Mouse (Mus musculus) Patski (cell line): ENCODE measurements around the gene Thumpd1. TPM values are rescaled to one million over a fixed set of nuclear protein-coding genes. Genes with fewer than 3 reads are reported as not detected.

Experiments used
- ATAC-seq: fragments of 100-300 bp; one replicate; pipeline ENCODE4 v1.8.0; 2021
- CTCF ChIA-PET: fragments of 350-600 bp; sonication (Branson Sonifier 250); formaldehyde crosslinking; loops from one replicate; lab custom pipeline; 2022; ENCODE audit warnings: inconsistent platforms; lab: Charles Lee
- POLR2A ChIA-PET: fragments of 350-600 bp; sonication (Branson Sonifier 250); formaldehyde crosslinking; loops from one replicate; lab custom pipeline; 2022; ENCODE audit warnings: antibody characterized with exemption, inconsistent platforms; lab: Charles Lee
- DNase-seq: peaks from one replicate; pipeline ENCODE4 v3.0.0-alpha.2; 2011; ENCODE audit warnings: low read depth, low spot score
- H3K27me3 ChIP-seq: fragments of 371-371 bp; one replicate; pipeline ENCODE4 v1.5.1; 2021
- CTCF ChIP-seq: fragments of 100-300 bp; IDR thresholded peaks from one replicate; pipeline ENCODE4 v1.5.1; 2021
- in situ Hi-C: fragments of 300-500 bp; cut with MboI; formaldehyde crosslinking; loops from 3 replicates; pipeline ENCODE4 v1.11.1; 2018; ENCODE audit warnings: low pct_unique_long_range_greater_than_20kb, mixed read lengths
- polyA plus RNA-seq: library from polyadenylated mRNA; unstranded; gene quantifications from one replicate; pipeline ENCODE4 v1.2.3, GENCODE M21; 2021

Thumpd1 gene
- polyA plus RNA-seq, 1 experiment from 2014 or later, result 43.7 TPM

DNA sequence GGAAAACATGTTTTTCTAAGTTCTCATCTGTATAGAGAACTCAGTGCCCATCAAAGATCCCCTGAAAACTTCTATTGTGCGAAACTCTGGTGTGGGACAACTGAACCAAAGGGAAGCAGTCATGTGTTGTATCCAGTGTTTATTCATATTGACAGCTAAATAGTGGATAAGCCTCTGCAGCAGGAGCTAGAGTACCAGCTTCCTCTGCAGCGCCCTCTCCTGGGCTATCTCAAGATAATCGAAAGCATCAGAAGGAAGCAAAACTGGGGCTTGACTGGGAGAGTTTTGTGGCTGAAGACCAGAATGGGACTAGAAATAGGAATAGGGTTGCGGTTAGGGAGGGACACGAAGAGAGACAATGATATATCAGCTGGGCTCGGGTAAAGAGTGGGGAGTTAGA lies 49.7 kb downstream of the Thumpd1 start:
- CTCF ChIA-PET, result no interaction called here
- POLR2A ChIA-PET, result no interaction called here
- DNase-seq, result no peak
- ATAC-seq, result peak; percentile 54
- TF ChIP-seq CTCF, result peak; percentile 64
- no peaks in the 10 kb centered on the region for H3K27me3 ChIP-seq
- in situ Hi-C loops, result loop anchor here (10.0 kb wide), 1 partner anchor 146 kb away; the partner anchor contains the start of gene Pdilt

- DNase-seq (no peak), ATAC-seq (no peak)
- in situ Hi-C loops, result loop anchor here (10.0 kb wide), 1 partner anchor 146 kb away; the partner anchor contains the start of gene Pdilt
- no peak for TF ChIP-seq CTCF
- no peaks in the 10 kb centered on the region for H3K27me3 ChIP-seq
- CTCF ChIA-PET, result interaction anchor here (1.4 kb wide), 1 partner anchor 150 kb away, joined by 3 read pairs; no protein-coding TSS in a partner anchor
- POLR2A ChIA-PET, result no interaction called here
These were observed 50.2 kb downstream of the Thumpd1 start for GRCm38 (mm10) chr7:119670395-119670794.

GRCm38 (mm10) chr7:119667893-119668292 lies 52.7 kb downstream of the Thumpd1 start:
- POLR2A ChIA-PET, result no interaction called here
- DNase-seq (no peak), ATAC-seq (no peak)
- CTCF ChIA-PET, result no interaction called here
- in situ Hi-C loops, result no loop called here
- no peak for TF ChIP-seq CTCF
- no peaks in the 10 kb centered on the region for H3K27me3 ChIP-seq

Other genes with a start within 250 kb of the Thumpd1 start
- gene Umod, start 241.5 kb downstream of the Thumpd1 start, polyA plus RNA-seq, result not detected
- 0.17 TPM for gene Acsm5, start 201.3 kb downstream of the Thumpd1 start, polyA plus RNA-seq
- gene Pdilt, start 197.3 kb downstream of the Thumpd1 start, polyA plus RNA-seq, result not detected
- gene Acsm2, start 166.5 kb downstream of the Thumpd1 start, polyA plus RNA-seq, result 0.39 TPM
- not detected for gene Acsm1, start 113.8 kb downstream of the Thumpd1 start, polyA plus RNA-seq
- gene Acsm4, start 30.8 kb downstream of the Thumpd1 start, polyA plus RNA-seq, result not detected
- 0.42 TPM for gene Acsm3, start 40.1 kb upstream of the Thumpd1 start, polyA plus RNA-seq
- gene Rexo5, start 73.2 kb upstream of the Thumpd1 start, polyA plus RNA-seq, result 11.0 TPM
- 8.9 TPM for gene Eri2, start 73.3 kb upstream of the Thumpd1 start, polyA plus RNA-seq
- gene Lyrm1, start 175.1 kb upstream of the Thumpd1 start, polyA plus RNA-seq, result 10.3 TPM
- 10.2 TPM for gene Dcun1d3, start 175.5 kb upstream of the Thumpd1 start, polyA plus RNA-seq